Mouse (Mus musculus) splenic B cell, adult 2 months (primary cell): ENCODE data around the gene Pde4b.
"Not testable (repeated sequence)": the region's sequence is repeated elsewhere in the genome, so short reads cannot be mapped to it uniquely, and the experiment has no call there.

Experiments used
- DNase-seq: peaks from one replicate; pipeline ENCODE4 v3.0.0-alpha.2; 2011; ENCODE audit warnings: low read depth, low spot score
- H3K27me3 ChIP-seq: 2 replicates; pipeline ENCODE4 v1.6.1; 2012; ENCODE audit warnings: mild to moderate bottlenecking, low read length, moderate library complexity, mixed read lengths; ENCODE audit not compliant: control insufficient read depth, poor library complexity, insufficient read depth, severe bottlenecking
- H3K36me3 ChIP-seq: 2 replicates; pipeline ENCODE4 v1.6.1; 2012; ENCODE audit warnings: mild to moderate bottlenecking, low read length, moderate library complexity, mixed read lengths; ENCODE audit not compliant: control insufficient read depth, poor library complexity, insufficient read depth, severe bottlenecking

Gene Pde4b

DNA sequence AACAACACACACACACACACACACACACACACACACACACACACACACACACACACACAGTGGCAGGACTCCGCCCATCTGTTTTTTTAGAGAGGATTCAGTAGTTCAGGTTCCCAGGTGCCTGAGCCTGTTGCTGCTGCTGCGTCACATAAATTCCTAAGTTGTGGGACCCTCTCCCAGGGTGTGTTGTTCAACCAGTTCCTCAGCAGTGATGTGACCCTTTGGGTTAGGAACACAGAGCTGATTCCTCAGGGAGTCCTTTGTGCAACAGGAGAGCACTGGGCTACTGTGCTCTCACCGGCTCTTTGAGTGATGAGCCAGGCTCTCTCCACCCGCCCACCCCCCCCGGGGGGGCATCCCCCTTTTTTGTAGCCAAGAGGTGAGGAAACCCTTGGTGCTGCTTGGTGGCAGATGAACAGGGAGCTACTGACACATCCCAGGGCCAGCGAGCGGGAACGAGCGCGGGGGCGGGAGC is at the start of gene Pde4b:
Gene Pde4b (plus strand): TSS at position 453 of the 475 bp plus-strand sequence.
- DNase-seq: no peak
- no peaks in the 10 kb centered on the region for H3K27me3 ChIP-seq
- H3K36me3 ChIP-seq: no peaks in the 10 kb centered on the region

- DNase-seq: no peak
- Histone ChIP-seq H3K36me3 (no peaks in the 10 kb centered on the region), H3K27me3 (no peaks in the 10 kb centered on the region)
These were observed 47.2 kb upstream of the Pde4b start for GRCm38 (mm10) chr4:102040190-102040589.

DNA sequence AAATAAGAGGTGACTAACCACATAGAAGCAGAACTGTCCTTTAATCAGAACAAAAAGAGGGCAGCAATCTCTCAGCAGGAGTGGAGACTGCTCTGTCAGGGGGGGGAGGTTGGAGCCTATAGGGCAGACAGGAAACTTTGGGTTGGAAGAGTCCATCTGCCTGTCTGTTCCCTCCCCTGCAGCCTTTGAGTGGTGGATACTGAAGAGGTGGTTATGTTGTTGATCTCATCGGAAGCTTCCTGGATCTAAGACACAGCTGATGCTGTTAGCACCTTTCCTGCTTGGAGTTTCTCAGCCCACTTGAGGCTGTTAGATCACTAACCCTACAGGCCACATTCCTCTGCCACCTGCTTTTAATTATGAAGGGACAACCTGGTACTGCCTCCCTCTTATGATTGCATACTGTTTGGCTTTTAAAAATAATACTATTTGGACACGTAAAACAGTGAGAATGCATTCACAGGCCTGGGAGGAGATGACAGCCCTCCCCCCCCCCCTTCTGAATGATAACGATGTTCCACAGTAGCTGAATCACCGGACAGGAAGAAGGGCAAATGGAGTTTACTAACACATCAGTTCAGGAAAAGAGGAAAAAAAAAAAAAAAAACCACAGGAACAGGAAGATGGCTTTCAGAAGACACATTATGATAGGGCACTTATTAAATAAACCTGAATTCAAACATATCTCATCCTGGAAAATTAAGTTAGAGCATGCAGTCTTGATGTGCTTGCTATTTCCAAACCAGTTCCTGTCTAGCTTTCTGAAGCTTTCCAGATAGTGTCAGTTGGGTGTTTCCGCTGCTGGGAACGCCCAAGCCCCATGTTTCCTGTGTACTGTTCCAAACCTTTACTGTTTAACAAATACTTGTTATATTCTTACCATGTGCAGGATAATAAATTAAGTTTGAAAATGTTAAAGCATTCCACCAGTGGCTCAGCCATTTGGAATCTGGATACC is 41.9 kb upstream of the Pde4b start:
- Histone ChIP-seq H3K27me3 (no peaks in the 10 kb centered on the region), H3K36me3 (no peaks in the 10 kb centered on the region)
- DNase-seq: no peak

GRCm38 (mm10) chr4:102049368-102049767 is 38.0 kb upstream of the Pde4b start:
- H3K36me3 ChIP-seq, DNase-seq, H3K27me3 ChIP-seq: not testable (repeated sequence)

GRCm38 (mm10) chr4:102061322-102061721 is 26.0 kb upstream of the Pde4b start:
- no peaks in the 10 kb centered on the region for H3K27me3 ChIP-seq
- H3K36me3 ChIP-seq: no peaks in the 10 kb centered on the region
- no peak for DNase-seq

DNA sequence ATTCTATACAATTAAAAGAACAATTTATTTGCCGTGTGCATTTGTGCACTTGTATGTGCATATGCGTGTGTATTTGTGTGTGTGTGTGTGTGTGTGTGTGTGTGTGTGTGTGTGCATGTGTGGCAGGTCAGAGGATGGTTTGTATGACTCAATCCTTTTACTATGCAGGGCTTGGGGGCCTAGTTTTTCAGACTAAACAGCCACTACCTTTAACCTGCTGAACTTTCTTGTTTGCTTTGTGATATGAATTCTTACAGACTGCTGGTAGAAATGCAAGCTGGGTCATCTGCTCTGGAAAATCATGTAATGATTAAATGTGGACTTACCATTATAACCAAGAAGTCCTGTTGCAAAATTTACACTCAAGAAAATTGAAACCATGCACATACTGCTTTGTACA is 18.0 kb upstream of the Pde4b start:
- no peaks in the 10 kb centered on the region for H3K36me3 ChIP-seq
- DNase-seq: no peak
- no peaks in the 10 kb centered on the region for H3K27me3 ChIP-seq

GRCm38 (mm10) chr4:102086336-102086735 is 1.0 kb upstream of the Pde4b start:
- Histone ChIP-seq H3K36me3 (no peaks in the 10 kb centered on the region), H3K27me3 (no peaks in the 10 kb centered on the region)
- DNase-seq: no peak

DNA sequence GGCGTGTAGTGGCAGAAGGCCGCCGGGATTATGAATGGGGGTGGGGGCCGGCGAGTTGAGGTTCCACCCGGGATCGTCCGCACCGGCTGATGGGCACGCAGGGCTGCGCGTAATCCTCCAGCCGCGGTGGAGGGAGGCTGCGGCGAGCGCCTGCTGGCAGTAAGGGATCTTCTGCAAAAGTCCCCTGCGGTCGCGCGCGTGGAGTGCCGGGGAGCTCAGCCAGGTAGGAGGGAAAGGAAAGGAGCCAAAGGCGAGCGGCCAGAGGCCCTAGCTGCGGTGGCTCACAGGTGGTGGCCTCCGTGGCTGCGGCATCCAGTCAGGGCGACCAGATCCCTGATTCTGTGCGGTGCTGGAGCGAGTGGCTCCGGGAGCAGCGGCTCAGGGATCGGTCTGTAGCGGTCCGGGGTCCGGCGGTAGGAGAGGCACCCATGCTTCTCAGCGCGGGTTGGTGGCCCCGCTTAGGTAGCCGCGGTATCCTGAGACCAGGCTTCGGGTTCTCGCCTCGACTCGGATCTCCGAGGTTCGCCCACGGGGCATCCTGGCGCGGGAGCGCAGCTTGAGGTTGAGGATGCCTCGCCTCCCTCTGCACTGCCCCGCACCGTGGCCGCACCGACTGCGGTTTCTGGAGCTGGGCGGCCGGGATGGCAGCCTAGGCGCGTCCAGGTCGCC is 357 bp downstream of the Pde4b start:
- H3K36me3 ChIP-seq: no peaks in the 10 kb centered on the region
- DNase-seq: no peak

GRCm38 (mm10) chr4:102088235-102088867 is 1.0 kb downstream of the Pde4b start:
- Histone ChIP-seq H3K27me3 (no peaks in the 10 kb centered on the region), H3K36me3 (no peaks in the 10 kb centered on the region)
- DNase-seq: no peak

More for the DNA sequence above, 357 bp downstream of the Pde4b start:
- no peaks in the 10 kb centered on the region for H3K27me3 ChIP-seq

DNA sequence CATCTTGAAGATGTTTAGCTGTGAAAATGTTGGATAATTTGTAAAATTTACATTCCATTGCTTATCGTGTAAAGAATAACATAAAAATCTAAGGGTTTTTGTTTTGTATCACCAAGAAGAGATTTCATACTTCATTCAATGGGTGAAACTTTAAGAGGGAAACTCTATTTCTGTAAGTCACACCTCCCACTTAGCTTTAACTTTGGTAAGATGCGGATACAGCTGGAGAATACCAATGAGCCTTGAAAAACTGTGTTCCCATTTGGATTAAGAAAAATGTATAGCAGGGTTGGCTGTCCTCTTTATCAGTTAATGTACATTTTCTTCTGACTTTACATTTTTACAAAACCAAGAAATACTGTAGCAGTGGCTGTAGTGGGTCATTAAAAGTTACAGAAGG is 8.5 kb downstream of the Pde4b start:
- no peak for DNase-seq
- no peaks in the 10 kb centered on the region for H3K27me3 ChIP-seq
- no peaks in the 10 kb centered on the region for H3K36me3 ChIP-seq

- H3K36me3 ChIP-seq: no peaks in the 10 kb centered on the region
- no peaks in the 10 kb centered on the region for H3K27me3 ChIP-seq
- DNase-seq: no peak
These were observed 14.9 kb downstream of the Pde4b start for GRCm38 (mm10) chr4:102102241-102102640.

GRCm38 (mm10) chr4:102104534-102105014 is 17.2 kb downstream of the Pde4b start:
- H3K36me3 ChIP-seq: no peaks in the 10 kb centered on the region
- no peaks in the 10 kb centered on the region for H3K27me3 ChIP-seq
- no peak for DNase-seq

DNA sequence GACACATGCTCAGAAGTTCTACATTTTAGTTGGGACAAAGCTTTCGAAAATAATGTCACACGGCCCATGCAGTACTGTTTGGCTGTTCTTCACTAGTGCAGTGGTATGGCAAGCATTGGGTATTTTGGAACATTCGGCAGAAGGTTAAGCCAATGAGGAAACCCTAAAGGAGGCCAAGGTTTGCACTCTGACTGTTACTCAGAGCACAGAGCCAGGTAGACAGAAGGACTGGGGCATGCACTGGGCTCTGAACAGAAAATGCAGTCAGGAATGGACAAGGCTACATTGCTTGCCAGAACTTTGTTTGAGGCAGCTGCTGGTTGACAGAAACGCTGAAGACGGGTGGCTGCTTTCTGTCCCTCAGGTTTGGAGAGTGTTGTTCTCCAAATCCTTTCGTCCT is 19.4 kb downstream of the Pde4b start:
- Histone ChIP-seq H3K36me3 (no peaks in the 10 kb centered on the region), H3K27me3 (no peaks in the 10 kb centered on the region)
- no peak for DNase-seq

DNA sequence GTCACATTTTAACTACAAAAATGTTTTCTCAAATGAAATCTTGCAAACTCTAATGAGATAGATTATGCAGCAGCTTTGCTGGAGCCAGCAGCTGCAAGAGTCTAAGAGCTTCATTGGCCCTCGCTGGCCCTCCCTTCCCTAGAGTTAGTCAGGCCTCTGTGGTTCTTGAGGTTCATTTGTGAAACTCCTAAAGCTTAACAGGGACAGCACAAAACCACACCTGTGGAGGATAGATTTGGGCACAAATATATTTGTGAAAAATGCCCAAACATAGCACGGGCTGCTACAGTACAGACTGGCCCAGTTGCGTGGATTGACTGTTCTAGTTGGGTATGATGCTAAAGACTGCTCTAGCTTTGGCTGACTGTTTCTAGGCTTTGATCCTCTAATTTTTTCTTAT is 32.1 kb downstream of the Pde4b start:
- DNase-seq: no peak
- no peaks in the 10 kb centered on the region for H3K27me3 ChIP-seq

More for the DNA sequence above, 32.1 kb downstream of the Pde4b start:
- H3K36me3 ChIP-seq: no peaks in the 10 kb centered on the region
